Mouse (Mus musculus): ENCODE data around the gene Nfkb2.

The Nfkb2 gene

GRCm38 (mm10) chr19:46304216-46304841 lies at the start of gene Nfkb2:
Nfkb2 (plus strand) TSS chr19:46304320.
- peak; percentile 72 for DNase-seq

GRCm38 (mm10) chr19:46264762-46265161 lies 39.4 kb upstream of the Nfkb2 start:
- no peak for DNase-seq

GRCm38 (mm10) chr19:46275307-46275706 lies 28.8 kb upstream of the Nfkb2 start:
- DNase-seq: no peak

- DNase-seq: no peak
Observed at GRCm38 (mm10) chr19:46282081-46282849, 21.9 kb upstream of the Nfkb2 start.

GRCm38 (mm10) chr19:46284686-46285085 lies 19.4 kb upstream of the Nfkb2 start:
- peak; percentile 47 for DNase-seq

GRCm38 (mm10) chr19:46285631-46286030 lies 18.5 kb upstream of the Nfkb2 start:
- peak; percentile 42 for DNase-seq

- DNase-seq: peak; percentile 91
Observed at GRCm38 (mm10) chr19:46286047-46286446, 18.1 kb upstream of the Nfkb2 start.

GRCm38 (mm10) chr19:46286926-46287325 lies 17.2 kb upstream of the Nfkb2 start:
- no peak for DNase-seq

- DNase-seq: no peak
Observed at GRCm38 (mm10) chr19:46287566-46287965, 16.6 kb upstream of the Nfkb2 start.

- no peak for DNase-seq
Observed at GRCm38 (mm10) chr19:46290535-46291105, 13.5 kb upstream of the Nfkb2 start.

GRCm38 (mm10) chr19:46296938-46297337 lies 7.2 kb upstream of the Nfkb2 start:
- no peak for DNase-seq

- DNase-seq: no peak
Observed at GRCm38 (mm10) chr19:46300294-46301045, 3.6 kb upstream of the Nfkb2 start.

GRCm38 (mm10) chr19:46302551-46302950 lies 1.6 kb upstream of the Nfkb2 start:
- no peak for DNase-seq

- DNase-seq: peak; percentile 28
Observed at GRCm38 (mm10) chr19:46303251-46304215, 587 bp upstream of the Nfkb2 start.

- DNase-seq: peak; percentile 25
Observed at GRCm38 (mm10) chr19:46304908-46305333, 801 bp downstream of the Nfkb2 start.

- peak; percentile 48 for DNase-seq
Observed at GRCm38 (mm10) chr19:46305432-46306267, 1.5 kb downstream of the Nfkb2 start.

- peak; percentile 19 for DNase-seq
Observed at GRCm38 (mm10) chr19:46306268-46306610, 2.1 kb downstream of the Nfkb2 start.

GRCm38 (mm10) chr19:46306751-46307289 lies 2.7 kb downstream of the Nfkb2 start:
- peak; percentile 40 for DNase-seq

- DNase-seq: peak; percentile 37
Observed at GRCm38 (mm10) chr19:46307781-46308180, 3.7 kb downstream of the Nfkb2 start.

GRCm38 (mm10) chr19:46308303-46308702 lies 4.2 kb downstream of the Nfkb2 start:
- peak; percentile 48 for DNase-seq

Data from cerebellum, adult 11-12 months (tissue).